Mouse (Mus musculus) midbrain, postnatal 0 days (tissue): ENCODE results near the gene Rexo1. TPM values are rescaled to one million over a fixed set of nuclear protein-coding genes. Genes with fewer than 3 reads are reported as not detected.

Experiments
- ATAC-seq: fragments of 200-750 bp; cut with Nextera tagmentation; 2 replicates; pipeline ENCODE4 v1.8.0; 2017; ENCODE audit warnings: moderate number of reproducible peaks, mild to moderate bottlenecking, moderate TSS enrichment, moderate library complexity; ENCODE audit not compliant: low FRiP score
- DNase-seq: peaks from one replicate; pipeline ENCODE4 v3.0.0-alpha.2; 2015; ENCODE audit warnings: low spot score
- H3K27ac ChIP-seq: fragments of 300-500 bp; sonication (generic); 2 replicates; pipeline ENCODE4 v1.5.1; 2014; ENCODE audit warnings: low read depth, mild to moderate bottlenecking, low read length, mixed read lengths
- H3K27me3 ChIP-seq: fragments of 300-500 bp; sonication (generic); 2 replicates; pipeline ENCODE4 v1.6.1; 2014; ENCODE audit warnings: low read length, control low read depth, mixed read lengths; ENCODE audit not compliant: insufficient read depth
- H3K36me3 ChIP-seq: fragments of 300-500 bp; sonication (generic); 2 replicates; pipeline ENCODE4 v1.6.1; 2014; ENCODE audit warnings: low read length, control low read depth, mixed read lengths; ENCODE audit not compliant: insufficient read depth
- H3K4me1 ChIP-seq: fragments of 300-500 bp; sonication (generic); 2 replicates; pipeline ENCODE4 v1.6.1; 2014; ENCODE audit warnings: mild to moderate bottlenecking, control low read depth, antibody characterized with exemption, low read length, mixed read lengths; ENCODE audit not compliant: insufficient read depth
- H3K4me2 ChIP-seq: fragments of 300-500 bp; sonication (generic); 2 replicates; pipeline ENCODE4 v1.6.1; 2014; ENCODE audit warnings: low read depth, mild to moderate bottlenecking, low read length, mixed read lengths; ENCODE audit not compliant: poor library complexity, severe bottlenecking
- H3K4me3 ChIP-seq: fragments of 300-500 bp; sonication (generic); 2 replicates; pipeline ENCODE4 v1.5.1; 2014; ENCODE audit warnings: low read depth, mild to moderate bottlenecking, low read length, moderate library complexity
- H3K9ac ChIP-seq: fragments of 300-500 bp; sonication (generic); replicated peaks from 2 replicates; pipeline ENCODE4 v1.6.1; 2014; ENCODE audit warnings: mild to moderate bottlenecking, low read length, moderate library complexity, mixed read lengths; ENCODE audit not compliant: poor library complexity, severe bottlenecking
- H3K9me3 ChIP-seq: fragments of 300-500 bp; sonication (generic); 2 replicates; pipeline ENCODE4 v1.6.1; 2016; ENCODE audit warnings: low read length, control low read depth
- CTCF ChIP-seq: IDR thresholded peaks from 2 replicates; pipeline ENCODE4 v1.5.1; 2016; ENCODE audit warnings: antibody characterized with exemption, mild to moderate bottlenecking
- WGBS: fragments of 180-500 bp; shearing (Covaris S2); extraction: QIAGEN DNeasy Blood & Tissue Kit; methylation state at CpG from one replicate; pipeline ENCODE4 v1.1.7; 2014; 5-methylcytosine and 5-hydroxymethylcytosine counted together
- microRNA-seq: library from miRNA; unstranded; fragments of <30 nt; microRNA quantifications from one replicate; pipeline ENCODE4, GENCODE M21; 2016; ENCODE audit warnings: borderline number of aligned reads
- polyA plus RNA-seq: library from polyadenylated mRNA; unstranded; fragments of >200 nt; fragmentation: Nextera tagmentation; extraction: Ambion mirVana; gene quantifications from 2 replicates; pipeline ENCODE4 v1.2.1, GENCODE M21; 2015
- total RNA-seq: library from RNA; depleted of rRNA; stranded (reverse); fragments of >200 nt; gene quantifications from 2 replicates; pipeline ENCODE4 v1.2.3, GENCODE M21; 2014; rRNA removed

Rexo1 gene
- total and polyA plus RNA-seq, 2 experiments from 2014 or later, result 29.8 to 52.6 TPM

GRCm38 (mm10) chr10:80502819-80503314 lies 58.5 kb downstream of the Rexo1 start:
- no peak overlapping the region for H3K4me3 ChIP-seq
- peaks cover 68% of the 10 kb centered on the region for H3K27me3 ChIP-seq
- ATAC-seq, result no peak
- TF ChIP-seq CTCF, result no peak
- WGBS, result 2% methylated on average over 22 of the region's 22 CpGs
- H3K4me2 ChIP-seq, result no peak overlapping the region
- DNase-seq, result no peak
- no peaks in the 10 kb centered on the region for H3K4me1 ChIP-seq
- no peaks in the 10 kb centered on the region for H3K36me3 ChIP-seq
- no peak overlapping the region for H3K27ac ChIP-seq
- H3K9me3 ChIP-seq, result no peaks in the 10 kb centered on the region
- H3K9ac ChIP-seq, result no peak overlapping the region

- DNase-seq (no peak), ATAC-seq (no peak)
- WGBS, result 0% methylated on average over 7 of the region's 7 CpGs
- Histone ChIP-seq H3K27ac (no peak overlapping the region), H3K4me1 (no peaks in the 10 kb centered on the region), H3K4me3 (no peak overlapping the region), H3K9ac (no peak overlapping the region), H3K9me3 (no peaks in the 10 kb centered on the region), H3K4me2 (no peak overlapping the region), H3K27me3 (peaks cover 70% of the 10 kb centered on the region), H3K36me3 (no peaks in the 10 kb centered on the region)
- no peak for TF ChIP-seq CTCF
Measured at GRCm38 (mm10) chr10:80502291-80502690, 59.1 kb downstream of the Rexo1 start.

GRCm38 (mm10) chr10:80496421-80496820 lies 64.9 kb downstream of the Rexo1 start:
- Histone ChIP-seq H3K36me3 (no peaks in the 10 kb centered on the region), H3K9ac (no peak overlapping the region), H3K9me3 (no peaks in the 10 kb centered on the region), H3K27ac (no peak overlapping the region), H3K27me3 (peaks cover 91% of the 10 kb centered on the region), H3K4me2 (peak overlapping the region; percentile 54; the same call in 1 of the 2 replicates), H3K4me3 (peak overlapping the region; percentile 35; the same call in 1 of the 2 replicates), H3K4me1 (peaks cover 5% of the 10 kb centered on the region; the same call in 1 of the 2 replicates)
- no peak for TF ChIP-seq CTCF
- ATAC-seq (no peak), DNase-seq (no peak)
- under 1% methylated on average over 20 of the region's 20 CpGs for WGBS

- 0% methylated on average over 35 of the region's 35 CpGs for WGBS
- peaks cover 93% of the 10 kb centered on the region for H3K27me3 ChIP-seq
- 0 out of 2 replicates have a peak overlapping the region, but pooled peaks have one; percentile 24 for H3K9ac ChIP-seq
- peak overlapping the region; percentile 35 for H3K4me3 ChIP-seq
- no peaks in the 10 kb centered on the region for H3K36me3 ChIP-seq
- ATAC-seq (no peak), DNase-seq (no peak)
- peaks cover 5% of the 10 kb centered on the region; the same call in 1 of the 2 replicates for H3K4me1 ChIP-seq
- H3K27ac ChIP-seq, result no peak overlapping the region
- peak overlapping the region; percentile 54 for H3K4me2 ChIP-seq
- H3K9me3 ChIP-seq, result no peaks in the 10 kb centered on the region
- no peak for TF ChIP-seq CTCF
Measured at GRCm38 (mm10) chr10:80495901-80496300, 65.5 kb downstream of the Rexo1 start.

GRCm38 (mm10) chr10:80494732-80495131 lies 66.6 kb downstream of the Rexo1 start, which contains the start of gene Onecut3:
TSS of gene Onecut3 (plus strand) at chr10:80494835.
- no peaks in the 10 kb centered on the region for H3K9me3 ChIP-seq
- H3K27me3 ChIP-seq, result peaks cover 93% of the 10 kb centered on the region
- H3K4me2 ChIP-seq, result peak within 1 kb of the TSS; percentile 54
- under 1% methylated on average over 37 of the region's 42 CpGs for WGBS
- H3K27ac ChIP-seq, result no peak within 1 kb of the TSS
- H3K9ac ChIP-seq, result 0 out of 2 replicates have a peak within 1 kb of the TSS, but pooled peaks have one; percentile 24
- H3K4me1 ChIP-seq, result peaks cover 5% of the 10 kb centered on the region; the same call in 1 of the 2 replicates
- ATAC-seq, result peak; percentile 38; the same call in 1 of the 2 replicates
- no peak for DNase-seq
- H3K36me3 ChIP-seq, result no peaks in the 10 kb centered on the region
- 0 out of 2 replicates have a peak, but pooled peaks have one; percentile 6 for TF ChIP-seq CTCF
- peak within 1 kb of the TSS; percentile 35 for H3K4me3 ChIP-seq

Small RNAs within 50 kb of the gene (microRNA-seq; reads per million reads assigned to microRNA genes)
- gene Mir6912, result not detected

Other genes with a start within 250 kb of the Rexo1 start
- gene 2310011J03Rik, start 241.0 kb downstream of the Rexo1 start, total RNA-seq, result 15.6 and 23.1 TPM in 2 replicates
- gene 2310011J03Rik, start 241.0 kb downstream of the Rexo1 start, polyA plus RNA-seq, result 26.5 and 29.6 TPM in 2 replicates
- gene Pcsk4, start 232.1 kb downstream of the Rexo1 start, total RNA-seq, result 5.2 and 7.5 TPM in 2 replicates
- 12.6 and 14.6 TPM in 2 replicates for gene Pcsk4, start 232.1 kb downstream of the Rexo1 start, polyA plus RNA-seq
- gene Reep6, start 231.6 kb downstream of the Rexo1 start, total RNA-seq, result 3.8 and 5.3 TPM in 2 replicates
- gene Reep6, start 231.6 kb downstream of the Rexo1 start, polyA plus RNA-seq, result 7.0 and 7.8 TPM in 2 replicates
- gene Adamtsl5, start 213.1 kb downstream of the Rexo1 start, total RNA-seq, result 0.71 and 0.77 TPM in 2 replicates
- gene Adamtsl5, start 213.1 kb downstream of the Rexo1 start, polyA plus RNA-seq, result 0.62 and 0.71 TPM in 2 replicates
- 17.5 and 23.1 TPM in 2 replicates for gene Plk5, start 205.1 kb downstream of the Rexo1 start, total RNA-seq
- gene Plk5, start 205.1 kb downstream of the Rexo1 start, polyA plus RNA-seq, result 12.5 and 12.8 TPM in 2 replicates
- gene Mex3d, start 173.9 kb downstream of the Rexo1 start, total RNA-seq, result 118 and 147 TPM in 2 replicates
- gene Mex3d, start 173.9 kb downstream of the Rexo1 start, polyA plus RNA-seq, result 12.5 and 13.9 TPM in 2 replicates
- 30.4 and 47.0 TPM in 2 replicates for gene Mbd3, start 162.0 kb downstream of the Rexo1 start, total RNA-seq
- gene Mbd3, start 162.0 kb downstream of the Rexo1 start, polyA plus RNA-seq, result 154 and 157 TPM in 2 replicates
- 295 and 379 TPM in 2 replicates for gene Uqcr11, start 154.7 kb downstream of the Rexo1 start, total RNA-seq
- gene Uqcr11, start 154.7 kb downstream of the Rexo1 start, polyA plus RNA-seq, result 638 and 795 TPM in 2 replicates
- gene Tcf3, start 127.9 kb downstream of the Rexo1 start, total RNA-seq, result 69.6 and 91.1 TPM in 2 replicates
- gene Tcf3, start 127.9 kb downstream of the Rexo1 start, polyA plus RNA-seq, result 24.8 and 25.1 TPM in 2 replicates
- 2.8 and 3.1 TPM in 2 replicates for gene Onecut3, start 66.7 kb downstream of the Rexo1 start, total RNA-seq
- gene Onecut3, start 66.7 kb downstream of the Rexo1 start, polyA plus RNA-seq, result 0.69 and 0.89 TPM in 2 replicates
- 0.71 and 0.93 TPM in 2 replicates for gene Atp8b3, start 22.4 kb downstream of the Rexo1 start, total RNA-seq
- 0.90 and 1.1 TPM in 2 replicates for gene Atp8b3, start 22.4 kb downstream of the Rexo1 start, polyA plus RNA-seq
- gene Klf16, start 15.8 kb upstream of the Rexo1 start, total RNA-seq, result 13.7 and 18.1 TPM in 2 replicates
- gene Klf16, start 15.8 kb upstream of the Rexo1 start, polyA plus RNA-seq, result 7.7 and 8.3 TPM in 2 replicates
- 264 and 275 TPM in 2 replicates for gene Abhd17a, start 28.8 kb upstream of the Rexo1 start, total RNA-seq
- 152 and 157 TPM in 2 replicates for gene Abhd17a, start 28.8 kb upstream of the Rexo1 start, polyA plus RNA-seq
- gene Scamp4, start 41.3 kb upstream of the Rexo1 start, total RNA-seq, result 27.8 and 32.4 TPM in 2 replicates
- gene Scamp4, start 41.3 kb upstream of the Rexo1 start, polyA plus RNA-seq, result 73.1 and 76.9 TPM in 2 replicates
- gene Adat3, start 41.3 kb upstream of the Rexo1 start, total RNA-seq, result 4.0 and 6.2 TPM in 2 replicates
- 4.6 and 4.9 TPM in 2 replicates for gene Adat3, start 41.3 kb upstream of the Rexo1 start, polyA plus RNA-seq
- 2.0 and 2.7 TPM in 2 replicates for gene Gm49322, start 44.5 kb upstream of the Rexo1 start, total RNA-seq
- gene Gm49322, start 44.5 kb upstream of the Rexo1 start, polyA plus RNA-seq, result 1.7 and 1.8 TPM in 2 replicates
- 124 and 146 TPM in 2 replicates for gene Csnk1g2, start 61.3 kb upstream of the Rexo1 start, total RNA-seq
- gene Csnk1g2, start 61.3 kb upstream of the Rexo1 start, polyA plus RNA-seq, result 90.5 and 93.3 TPM in 2 replicates
- 168 and 215 TPM in 2 replicates for gene Btbd2, start 95.5 kb upstream of the Rexo1 start, total RNA-seq
- gene Btbd2, start 95.5 kb upstream of the Rexo1 start, polyA plus RNA-seq, result 71.6 and 80.4 TPM in 2 replicates
- gene Mknk2, start 116.6 kb upstream of the Rexo1 start, total RNA-seq, result 74.6 and 74.7 TPM in 2 replicates
- gene Mknk2, start 116.6 kb upstream of the Rexo1 start, polyA plus RNA-seq, result 35.3 and 36.0 TPM in 2 replicates
- gene Mob3a, start 140.4 kb upstream of the Rexo1 start, total RNA-seq, result 66.6 and 75.1 TPM in 2 replicates
- 44.9 and 48.5 TPM in 2 replicates for gene Mob3a, start 140.4 kb upstream of the Rexo1 start, polyA plus RNA-seq
- 26.3 and 48.0 TPM in 2 replicates for gene Izumo4, start 140.6 kb upstream of the Rexo1 start, total RNA-seq
- 44.0 and 47.4 TPM in 2 replicates for gene Izumo4, start 140.6 kb upstream of the Rexo1 start, polyA plus RNA-seq
- 182 and 183 TPM in 2 replicates for gene Ap3d1, start 180.7 kb upstream of the Rexo1 start, total RNA-seq
- 95.4 and 105 TPM in 2 replicates for gene Ap3d1, start 180.7 kb upstream of the Rexo1 start, polyA plus RNA-seq
- gene Dot1l, start 193.6 kb upstream of the Rexo1 start, total RNA-seq, result 23.8 and 34.4 TPM in 2 replicates
- gene Dot1l, start 193.6 kb upstream of the Rexo1 start, polyA plus RNA-seq, result 9.9 and 13.4 TPM in 2 replicates
- gene Sf3a2, start 236.6 kb upstream of the Rexo1 start, total RNA-seq, result 18.3 and 34.2 TPM in 2 replicates
- gene Sf3a2, start 236.6 kb upstream of the Rexo1 start, polyA plus RNA-seq, result 61.5 and 64.3 TPM in 2 replicates
- gene Plekhj1, start 237.1 kb upstream of the Rexo1 start, total RNA-seq, result 68.0 and 88.1 TPM in 2 replicates
- 94.1 and 103 TPM in 2 replicates for gene Plekhj1, start 237.1 kb upstream of the Rexo1 start, polyA plus RNA-seq
- gene Amh, start 243.7 kb upstream of the Rexo1 start, total RNA-seq, result 0.82 and 2.9 TPM in 2 replicates
- gene Amh, start 243.7 kb upstream of the Rexo1 start, polyA plus RNA-seq, result not detected in 2 replicates